Mouse (Mus musculus) C2C12 (cell line): ENCODE results near the gene Fgr. TPM values are rescaled to one million over a fixed set of nuclear protein-coding genes. Genes with fewer than 3 reads are reported as not detected.

ENCODE experiments used
- H3K27me3 ChIP-seq: one replicate; pipeline ENCODE4 v1.6.1; 2011; ENCODE audit not compliant: control insufficient read depth, insufficient read depth, insufficient read length
- H3K36me3 ChIP-seq: one replicate; pipeline ENCODE4 v1.6.1; 2011; ENCODE audit not compliant: control insufficient read depth, insufficient read depth
- H3K4me3 ChIP-seq: one replicate; pipeline ENCODE4 v1.5.1; 2011; ENCODE audit warnings: mild to moderate bottlenecking, control low read depth; ENCODE audit not compliant: poor library complexity, insufficient read depth, severe bottlenecking
- H3K79me2 ChIP-seq: one replicate; pipeline ENCODE4 v1.6.1; 2011; ENCODE audit not compliant: control insufficient read depth, insufficient read depth
- H3K79me3 ChIP-seq: one replicate; pipeline ENCODE4 v1.6.1; 2011; ENCODE audit warnings: low read depth, control low read depth
- H3ac ChIP-seq: one replicate; pipeline ENCODE3; 2011; ENCODE audit warnings: low read depth; ENCODE audit not compliant: control insufficient read depth, insufficient read length
- CEBPB ChIP-seq: IDR thresholded peaks from one replicate; pipeline ENCODE4 v1.6.1; 2011; ENCODE audit warnings: low read depth, mild to moderate bottlenecking, control low read depth, moderate library complexity
- CTCF ChIP-seq: IDR thresholded peaks from one replicate; pipeline ENCODE4 v1.5.1; 2011; ENCODE audit not compliant: control insufficient read depth, insufficient read depth, insufficient read length
- FOSL1 ChIP-seq: IDR thresholded peaks from one replicate; pipeline ENCODE4 v1.8.0; 2011; ENCODE audit warnings: mild to moderate bottlenecking, low read length; ENCODE audit not compliant: poor library complexity, insufficient read depth, severe bottlenecking
- MAX ChIP-seq: IDR thresholded peaks from one replicate; pipeline ENCODE4 v1.6.1; 2011; ENCODE audit warnings: mild to moderate bottlenecking, control low read depth
- MYOD1 ChIP-seq: IDR thresholded peaks from one replicate; pipeline ENCODE4 v1.6.1; 2011; ENCODE audit warnings: low read depth; ENCODE audit not compliant: control insufficient read depth, insufficient read length
- MYOG ChIP-seq: IDR thresholded peaks from one replicate; pipeline ENCODE4 v1.6.1; 2011; ENCODE audit not compliant: control insufficient read depth, insufficient read length; ENCODE audit errors: extremely low read depth
- USF1 ChIP-seq: IDR thresholded peaks from one replicate; pipeline ENCODE4 v1.6.1; 2011; ENCODE audit warnings: low read depth, mild to moderate bottlenecking, control low read depth, moderate library complexity
- polyA plus RNA-seq: library from polyadenylated mRNA; unstranded; fragments of >200 nt; fragmentation: generic; extraction: Trizol; gene quantifications from one replicate; pipeline ENCODE4 v1.2.1, GENCODE M21; 2012; ENCODE audit warnings: missing spikeins

Fgr gene
- polyA plus RNA-seq, 1 experiment = 0.01 TPM

DNA sequence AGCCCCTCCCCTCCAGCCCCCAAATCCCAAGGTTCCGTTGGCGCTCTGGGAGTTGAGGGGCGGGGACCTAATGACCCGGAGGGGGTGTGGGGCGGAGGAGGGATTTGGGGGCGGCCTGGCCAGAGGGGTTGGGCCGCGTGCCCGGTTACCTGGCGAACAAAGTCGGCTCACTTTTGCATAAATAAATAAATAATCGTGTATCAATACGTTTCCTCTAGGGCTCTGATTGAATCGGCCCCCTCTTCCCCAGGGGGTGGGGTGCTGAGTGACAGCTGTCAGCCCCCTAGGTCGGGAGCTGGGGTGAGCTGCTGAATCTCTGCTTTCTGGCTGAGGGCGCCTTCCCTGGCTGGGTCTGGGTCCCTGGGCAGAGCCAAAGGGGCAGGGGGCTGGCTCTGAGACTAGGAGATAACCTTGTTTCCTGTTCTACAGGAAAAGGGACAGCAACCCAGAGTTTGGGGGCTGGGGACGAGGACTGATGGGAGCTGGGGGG, 38.9 kb downstream of the Fgr start:
- Histone ChIP-seq H3K79me3 (peaks cover 40% of the 10 kb centered on the region), H3K4me3 (peak overlapping the region; percentile 69), H3K27me3 (no peaks in the 10 kb centered on the region), H3ac (peak overlapping the region; percentile 47), H3K79me2 (peaks cover 66% of the 10 kb centered on the region), H3K36me3 (no peaks in the 10 kb centered on the region)
- no peak for TF ChIP-seq FOSL1
- no peak for TF ChIP-seq MYOD1
- TF ChIP-seq MAX = no peak
- no peak for TF ChIP-seq USF1
- TF ChIP-seq MYOG = no peak
- no peak for TF ChIP-seq CEBPB
- no peak for TF ChIP-seq CTCF

GRCm38 (mm10) chr4:133013266-133013891, 39.5 kb downstream of the Fgr start:
- H3K79me3 ChIP-seq = peaks cover 46% of the 10 kb centered on the region
- no peaks in the 10 kb centered on the region for H3K27me3 ChIP-seq
- TF ChIP-seq CEBPB = no peak
- TF ChIP-seq MAX = peak; percentile 31
- no peak for TF ChIP-seq MYOG
- TF ChIP-seq FOSL1 = no peak
- TF ChIP-seq USF1 = no peak
- no peak for TF ChIP-seq CTCF
- peak; percentile 99 for TF ChIP-seq MYOD1
- H3ac ChIP-seq = peak overlapping the region; percentile 45
- H3K4me3 ChIP-seq = peak overlapping the region; percentile 69
- H3K79me2 ChIP-seq = peaks cover 72% of the 10 kb centered on the region
- H3K36me3 ChIP-seq = no peaks in the 10 kb centered on the region

DNA sequence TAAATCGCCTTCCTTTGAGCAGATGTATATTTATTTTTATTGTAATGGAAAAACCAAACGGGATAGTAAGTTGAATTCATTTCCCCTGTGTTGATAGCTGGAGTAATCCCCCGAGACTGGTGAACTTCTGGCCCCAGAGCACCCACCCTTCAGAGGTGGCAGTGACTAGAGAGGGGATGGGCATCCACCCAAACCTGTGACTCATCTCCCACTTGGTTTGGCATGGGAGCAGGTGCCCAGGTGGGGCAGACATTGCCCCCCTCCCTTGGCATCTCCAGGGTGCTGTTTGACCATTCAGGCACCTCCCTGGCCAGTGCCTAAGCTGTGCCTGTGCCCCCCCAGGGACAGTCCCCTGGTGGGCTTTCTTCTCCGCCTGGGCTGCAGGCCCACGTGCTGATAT, 40.2 kb downstream of the Fgr start:
- Histone ChIP-seq H3K27me3 (no peaks in the 10 kb centered on the region), H3K36me3 (no peaks in the 10 kb centered on the region), H3K79me2 (peaks cover 79% of the 10 kb centered on the region), H3ac (no peak overlapping the region), H3K79me3 (peaks cover 52% of the 10 kb centered on the region), H3K4me3 (peak overlapping the region; percentile 69)
- no peak for TF ChIP-seq MAX
- no peak for TF ChIP-seq FOSL1
- peak; percentile 68 for TF ChIP-seq MYOD1
- TF ChIP-seq MYOG = no peak
- no peak for TF ChIP-seq CTCF
- no peak for TF ChIP-seq CEBPB

DNA sequence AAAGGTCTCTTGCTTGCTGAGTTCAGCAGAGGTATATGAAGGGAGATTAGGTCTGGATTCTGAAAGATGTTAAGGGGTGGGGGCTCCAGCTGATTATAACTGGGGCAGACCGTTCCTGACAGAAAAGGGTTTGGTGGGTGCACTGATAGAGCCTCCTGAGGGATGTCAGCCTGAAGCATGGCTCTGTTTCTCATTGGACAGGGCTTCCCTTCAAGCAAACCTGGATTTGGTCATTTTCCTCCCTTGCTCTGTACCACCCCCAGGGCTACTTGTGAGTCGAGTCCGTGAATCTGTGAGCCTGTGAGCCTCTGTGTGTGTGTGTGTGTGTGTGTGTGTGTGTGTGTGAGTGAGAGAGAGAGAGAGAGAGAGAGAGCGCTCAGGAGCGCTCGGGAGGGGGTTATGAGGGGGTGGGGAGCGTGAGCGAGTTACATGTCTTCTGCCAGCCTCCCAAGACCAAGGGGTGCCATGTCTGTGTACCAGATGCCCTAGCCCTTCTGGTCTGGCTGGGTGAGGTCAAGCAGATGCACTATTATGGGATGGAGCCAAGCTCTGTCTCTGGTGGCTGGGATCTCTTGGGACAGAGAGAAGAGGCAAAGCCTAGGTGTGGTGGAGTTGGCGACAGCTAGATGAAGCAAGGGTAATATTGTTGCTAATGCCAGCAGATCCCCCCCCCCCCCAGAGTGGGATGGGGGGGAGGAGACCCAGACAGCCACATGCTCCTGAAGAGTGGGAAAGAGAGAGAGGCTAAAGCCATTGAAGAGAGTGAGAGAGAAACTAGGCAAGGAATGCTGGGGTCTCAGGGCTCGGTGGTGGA, 41.2 kb downstream of the Fgr start:
- Histone ChIP-seq H3ac (no peak overlapping the region), H3K36me3 (no peaks in the 10 kb centered on the region), H3K4me3 (no peak overlapping the region), H3K79me3 (peaks cover 61% of the 10 kb centered on the region), H3K27me3 (no peaks in the 10 kb centered on the region), H3K79me2 (peaks cover 89% of the 10 kb centered on the region)
- TF ChIP-seq MYOD1 (no peak), USF1 (no peak), CTCF (no peak), MAX (no peak), CEBPB (no peak), MYOG (no peak), FOSL1 (no peak)

- H3K27me3 ChIP-seq = no peaks in the 10 kb centered on the region
- TF ChIP-seq MAX (no peak), MYOG (no peak), FOSL1 (no peak), MYOD1 (no peak), CTCF (no peak), USF1 (no peak), CEBPB (no peak)
- H3K79me3 ChIP-seq = peaks cover 69% of the 10 kb centered on the region
- H3K4me3 ChIP-seq = no peak overlapping the region
- no peaks in the 10 kb centered on the region for H3K36me3 ChIP-seq
- H3ac ChIP-seq = peak overlapping the region; percentile 1
- peaks cover 98% of the 10 kb centered on the region for H3K79me2 ChIP-seq
Observed at GRCm38 (mm10) chr4:133015710-133016651, 42.1 kb downstream of the Fgr start.
